Mouse (Mus musculus): Measurements from ENCODE around the gene Tsga10ip.

- TF ChIP-seq EP300 (optimal IDR thresholded peaks at IDR 0.05) (no peak), CTCF (IDR thresholded peaks at IDR 0.05; ENCODE audit: low read depth) (no peak)
Measured at GRCm38 (mm10) chr19:5448354-5449150, 46.2 kb upstream of the Tsga10ip start.

All from stomach, postnatal 0 days (tissue).